Mouse (Mus musculus) intestine, embryonic 16.5 days (tissue): Measurements from ENCODE around the gene Olfr1368. TPM values are rescaled to one million over a fixed set of nuclear protein-coding genes. Genes with fewer than 3 reads are reported as not detected.
A peak's percentile ranks its signal among the peaks of the same experiment; 100 is the strongest.

Experiments used
- ATAC-seq: fragments of 200-750 bp; cut with Nextera tagmentation; 2 replicates; pipeline ENCODE4 v1.8.0; 2017; ENCODE audit warnings: moderate TSS enrichment, moderate library complexity
- H3K27ac ChIP-seq: fragments of 300-500 bp; sonication (generic); 2 replicates; pipeline ENCODE4 v1.5.1; 2014; ENCODE audit warnings: mild to moderate bottlenecking, low read length
- H3K27me3 ChIP-seq: fragments of 300-500 bp; sonication (generic); replicated peaks from 2 replicates; pipeline ENCODE4 v1.6.1; 2014; ENCODE audit warnings: low read length, control low read depth, mixed read lengths; ENCODE audit not compliant: control insufficient read depth, insufficient read depth
- H3K36me3 ChIP-seq: fragments of 300-500 bp; sonication (generic); 2 replicates; pipeline ENCODE4 v1.6.1; 2014; ENCODE audit warnings: low read length, control low read depth; ENCODE audit not compliant: control insufficient read depth, insufficient read depth
- H3K4me1 ChIP-seq: fragments of 300-500 bp; sonication (generic); 2 replicates; pipeline ENCODE4 v1.6.1; 2014; ENCODE audit warnings: low read length, control low read depth, mixed read lengths; ENCODE audit not compliant: control insufficient read depth, insufficient read depth
- H3K4me2 ChIP-seq: fragments of 300-500 bp; sonication (generic); 2 replicates; pipeline ENCODE4 v1.6.1; 2014; ENCODE audit warnings: low read depth, low read length, control low read depth
- H3K4me3 ChIP-seq: fragments of 300-500 bp; sonication (generic); 2 replicates; pipeline ENCODE4 v1.5.1; 2014; ENCODE audit warnings: mild to moderate bottlenecking, low read length
- H3K9ac ChIP-seq: fragments of 300-500 bp; sonication (generic); 2 replicates; pipeline ENCODE4 v1.6.1; 2014; ENCODE audit warnings: low read depth, low read length
- H3K9me3 ChIP-seq: fragments of 300-500 bp; sonication (generic); 2 replicates; pipeline ENCODE4 v1.6.1; 2016; ENCODE audit warnings: low read length, control low read depth; ENCODE audit not compliant: control insufficient read depth
- WGBS: fragments of 180-500 bp; shearing (Covaris S2); extraction: QIAGEN DNeasy Blood & Tissue Kit; methylation state at CpG from one replicate; pipeline ENCODE4 v1.1.7; 2014; 5-methylcytosine and 5-hydroxymethylcytosine counted together
- polyA plus RNA-seq: library from polyadenylated mRNA; unstranded; fragments of >200 nt; fragmentation: Nextera tagmentation; extraction: Ambion mirVana; gene quantifications from 2 replicates; pipeline ENCODE4 v1.2.1, GENCODE M21; 2015

Olfr1368 gene
- polyA plus RNA-seq, 1 experiment from 2014 or later, result not detected

- H3K27me3 ChIP-seq, result no peaks in the 10 kb centered on the region
- peak; percentile 51 for ATAC-seq
- peaks cover 26% of the 10 kb centered on the region for H3K4me1 ChIP-seq
- H3K4me3 ChIP-seq, result no peak overlapping the region
- no peaks in the 10 kb centered on the region for H3K36me3 ChIP-seq
- peak overlapping the region; percentile 98 for H3K27ac ChIP-seq
- WGBS, result 48% methylated on average over 5 of the region's 5 CpGs
- no peak overlapping the region for H3K4me2 ChIP-seq
- H3K9me3 ChIP-seq, result no peaks in the 10 kb centered on the region
- no peak overlapping the region for H3K9ac ChIP-seq
These were observed 32.0 kb upstream of the Olfr1368 start for GRCm38 (mm10) chr13:21177657-21178056.

- ATAC-seq, result no peak
- Histone ChIP-seq H3K9ac (no peak overlapping the region), H3K4me3 (no peak overlapping the region), H3K4me2 (no peak overlapping the region), H3K9me3 (no peaks in the 10 kb centered on the region), H3K36me3 (no peaks in the 10 kb centered on the region), H3K4me1 (peaks cover 16% of the 10 kb centered on the region), H3K27ac (no peak overlapping the region), H3K27me3 (no peaks in the 10 kb centered on the region)
- 78% methylated on average over 11 of the region's 11 CpGs for WGBS
These were observed 31.1 kb upstream of the Olfr1368 start for GRCm38 (mm10) chr13:21176733-21177132.

- Histone ChIP-seq H3K9me3 (no peaks in the 10 kb centered on the region), H3K4me3 (peak overlapping the region; percentile 53), H3K4me2 (peak overlapping the region; percentile 58), H3K27me3 (no peaks in the 10 kb centered on the region), H3K9ac (peak overlapping the region; percentile 55), H3K36me3 (no peaks in the 10 kb centered on the region), H3K27ac (peak overlapping the region; percentile 71), H3K4me1 (peaks cover 8% of the 10 kb centered on the region)
- peak; percentile 40 for ATAC-seq
- WGBS, result under 1% methylated on average over 11 of the region's 11 CpGs
These were observed 27.4 kb upstream of the Olfr1368 start for GRCm38 (mm10) chr13:21173072-21173471.

- Histone ChIP-seq H3K4me2 (peak overlapping the region; percentile 58), H3K4me3 (peak overlapping the region; percentile 53), H3K9ac (peak overlapping the region; percentile 60), H3K9me3 (no peaks in the 10 kb centered on the region), H3K4me1 (peaks cover 7% of the 10 kb centered on the region), H3K36me3 (no peaks in the 10 kb centered on the region), H3K27me3 (no peaks in the 10 kb centered on the region), H3K27ac (peak overlapping the region; percentile 58)
- WGBS, result 2% methylated on average over 16 of the region's 16 CpGs
- peak; percentile 69 for ATAC-seq
These were observed 26.8 kb upstream of the Olfr1368 start for GRCm38 (mm10) chr13:21172241-21173027.

- no peaks in the 10 kb centered on the region for H3K9me3 ChIP-seq
- no peak for ATAC-seq
- no peaks in the 10 kb centered on the region for H3K27me3 ChIP-seq
- H3K36me3 ChIP-seq, result no peaks in the 10 kb centered on the region
- no peak overlapping the region for H3K9ac ChIP-seq
- H3K4me3 ChIP-seq, result peak overlapping the region; percentile 49
- H3K27ac ChIP-seq, result no peak overlapping the region
- under 1% methylated on average over 12 of the region's 12 CpGs for WGBS
- H3K4me1 ChIP-seq, result peaks cover 7% of the 10 kb centered on the region
- H3K4me2 ChIP-seq, result peak overlapping the region; percentile 63
These were observed 26.0 kb upstream of the Olfr1368 start for GRCm38 (mm10) chr13:21171600-21172150.

GRCm38 (mm10) chr13:21171156-21171530, 25.5 kb upstream of the Olfr1368 start:
- 20% methylated on average over 15 of the region's 15 CpGs for WGBS
- Histone ChIP-seq H3K36me3 (no peaks in the 10 kb centered on the region), H3K4me3 (peak overlapping the region; percentile 31; the same call in 1 of the 2 replicates), H3K27me3 (no peaks in the 10 kb centered on the region), H3K9me3 (no peaks in the 10 kb centered on the region), H3K9ac (peak overlapping the region; percentile 51; the same call in 1 of the 2 replicates), H3K4me1 (peaks cover 7% of the 10 kb centered on the region), H3K4me2 (peak overlapping the region; percentile 63), H3K27ac (peak overlapping the region; percentile 37; the same call in 1 of the 2 replicates)
- no peak for ATAC-seq

- 60% methylated on average over 17 of the region's 17 CpGs for WGBS
- H3K36me3 ChIP-seq, result no peaks in the 10 kb centered on the region
- ATAC-seq, result no peak
- no peaks in the 10 kb centered on the region for H3K9me3 ChIP-seq
- peak overlapping the region; percentile 37; the same call in 1 of the 2 replicates for H3K27ac ChIP-seq
- H3K9ac ChIP-seq, result no peak overlapping the region; the same call in 1 of the 2 replicates
- peak overlapping the region; percentile 63 for H3K4me2 ChIP-seq
- no peaks in the 10 kb centered on the region for H3K27me3 ChIP-seq
- peaks cover 7% of the 10 kb centered on the region for H3K4me1 ChIP-seq
- peak overlapping the region; percentile 66; the same call in 1 of the 2 replicates for H3K4me3 ChIP-seq
These were observed 24.9 kb upstream of the Olfr1368 start for GRCm38 (mm10) chr13:21170431-21171155.

- no peaks in the 10 kb centered on the region for H3K9me3 ChIP-seq
- H3K27ac ChIP-seq, result peak overlapping the region; percentile 76
- H3K36me3 ChIP-seq, result no peaks in the 10 kb centered on the region
- peak overlapping the region; percentile 66 for H3K4me3 ChIP-seq
- H3K4me2 ChIP-seq, result peak overlapping the region; percentile 17; the same call in 1 of the 2 replicates
- H3K9ac ChIP-seq, result peak overlapping the region; percentile 43; the same call in 1 of the 2 replicates
- no peaks in the 10 kb centered on the region for H3K27me3 ChIP-seq
- ATAC-seq, result peak; percentile 78
- 1% methylated on average over 39 of the region's 39 CpGs for WGBS
- peaks cover 7% of the 10 kb centered on the region for H3K4me1 ChIP-seq
These were observed 24.2 kb upstream of the Olfr1368 start for GRCm38 (mm10) chr13:21169657-21170430.
